Comparison of ENCODE assay signal across 8 mouse cellular contexts in the genomic region with DNA sequence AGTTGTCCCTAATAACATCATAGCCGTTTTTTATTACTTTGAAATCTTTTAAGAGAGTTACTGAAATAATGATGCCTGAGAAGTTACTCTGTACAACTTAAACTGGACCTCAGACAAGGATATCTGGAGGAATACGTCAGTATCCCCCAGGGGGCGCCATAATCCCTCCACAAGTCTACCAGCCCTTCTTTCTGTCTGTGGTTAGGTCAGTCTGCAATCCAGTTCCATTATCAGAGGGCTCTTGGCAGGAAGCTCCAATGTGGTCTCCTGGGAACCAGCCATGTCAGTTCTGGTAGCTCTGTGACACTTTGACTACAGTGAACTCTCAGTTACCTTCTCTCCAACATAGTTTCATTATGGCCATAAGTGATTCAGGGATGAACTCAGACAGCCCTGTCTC.
DNase-seq lines count a peak whose midpoint lies in the region; ATAC-seq and TF ChIP-seq lines count a peak whose summit lies in the region.

No protein-coding gene starts in this region.

- no peak overlapping the region for H3K9ac ChIP-seq in stomach, postnatal 0 days (ENCODE audit: low read length)

- H3ac ChIP-seq in C2C12 (ENCODE audit: control insufficient read depth, insufficient read length, low read depth): no peak overlapping the region

- no peaks in the 10 kb centered on the region for H3K36me3 ChIP-seq in C2C12 (ENCODE audit: control insufficient read depth, insufficient read depth)
- H3K36me3 ChIP-seq in stomach, postnatal 0 days (ENCODE audit: control insufficient read depth, insufficient read depth, low read length): no peaks in the 10 kb centered on the region

- no peak for TF ChIP-seq EP300 in stomach, postnatal 0 days (optimal IDR thresholded peaks at IDR 0.05)

- ATAC-seq in stomach, postnatal 0 days (ENCODE audit: low FRiP score, low TSS enrichment): no peak

- no peak overlapping the region for H3K4me2 ChIP-seq in stomach, postnatal 0 days (replicated peaks; ENCODE audit: low read depth)

- no peak overlapping the region for H3K4me3 ChIP-seq in C2C12 (ENCODE audit: insufficient read depth, poor library complexity, severe bottlenecking)
- no peak overlapping the region for H3K4me3 ChIP-seq in stomach, postnatal 0 days (ENCODE audit: low read depth, low read length)

- H3K79me3 ChIP-seq in C2C12 (ENCODE audit: low read depth): no peaks in the 10 kb centered on the region

- peak; percentile 1 for TF ChIP-seq CTCF in C2C12 (IDR thresholded peaks at IDR 0.05; ENCODE audit: control insufficient read depth, insufficient read depth, insufficient read length)
- TF ChIP-seq CTCF in stomach, postnatal 0 days (IDR thresholded peaks at IDR 0.05; ENCODE audit: low read depth): peak; percentile 75

- no peak overlapping the region for H3K27ac ChIP-seq in stomach, postnatal 0 days (replicated peaks)

- no peaks in the 10 kb centered on the region for H3K4me1 ChIP-seq in stomach, postnatal 0 days (replicated peaks; ENCODE audit: control insufficient read depth, insufficient read depth)

- H3K9me3 ChIP-seq in stomach, postnatal 0 days (ENCODE audit: control insufficient read depth, low read length): no peaks in the 10 kb centered on the region

- H3K27me3 ChIP-seq in C2C12 (ENCODE audit: control insufficient read depth, insufficient read depth, insufficient read length): no peaks in the 10 kb centered on the region
- H3K27me3 ChIP-seq in stomach, postnatal 0 days (ENCODE audit: control insufficient read depth, insufficient read depth, low read length): no peaks in the 10 kb centered on the region

- WGBS in stomach, postnatal 0 days: 11% methylated on average over 3 of the region's 3 CpGs

- H3K79me2 ChIP-seq in C2C12 (ENCODE audit: control insufficient read depth, insufficient read depth): no peaks in the 10 kb centered on the region

- DNase-seq in cerebellum, adult 18-20 months: peak; percentile 16 to 44
- DNase-seq in cerebellum, adult 9-11 months: no peak
- DNase-seq in adrenal gland, postnatal 36 days: peak; percentile 77 to 82
- DNase-seq in gastrocnemius, postnatal 10 days: peak; percentile 78
- peak; percentile 81 to 83 for DNase-seq in kidney, postnatal 4 days
- peak; percentile 54 to 76 for DNase-seq in lung, postnatal 4 days
- peak; percentile 69 for DNase-seq in stomach, postnatal 0 days (ENCODE audit: low spot score)

TF ChIP-seq in C2C12, 6 proteins besides CTCF, POLR2A, EP300 and RAD21:
- TF ChIP-seq MAX (IDR thresholded peaks at IDR 0.05): no peak
- no peak for TF ChIP-seq MYOG (IDR thresholded peaks at IDR 0.05; ENCODE audit: control insufficient read depth, extremely low read depth, insufficient read length)
- TF ChIP-seq CEBPB (IDR thresholded peaks at IDR 0.05; ENCODE audit: low read depth): no peak
- TF ChIP-seq FOSL1 (IDR thresholded peaks at IDR 0.05; ENCODE audit: insufficient read depth, low read length, poor library complexity, severe bottlenecking): no peak
TF ChIP-seq in C2C12: peak in this region for 0.
